Mouse (Mus musculus) embryonic facial prominence, embryonic 14.5 days (tissue): ENCODE measurements around the gene Kctd11. TPM values are rescaled to one million over a fixed set of nuclear protein-coding genes. Genes with fewer than 3 reads are reported as not detected.
A peak's percentile ranks its signal among the peaks of the same experiment; 100 is the strongest.

ENCODE experiments used
- ATAC-seq: fragments of 200-750 bp; cut with Nextera tagmentation; 2 replicates; pipeline ENCODE4 v1.8.0; 2017; ENCODE audit warnings: low read depth, moderate number of reproducible peaks, moderate TSS enrichment
- DNase-seq: peaks from one replicate; pipeline ENCODE4 v3.0.0-alpha.2; 2015; ENCODE audit warnings: low spot score
- H3K27ac ChIP-seq: fragments of 300-500 bp; sonication (generic); replicated peaks from 2 replicates; pipeline ENCODE4 v1.5.1; 2014; ENCODE audit warnings: low read depth, mild to moderate bottlenecking, low read length, moderate library complexity
- H3K27me3 ChIP-seq: fragments of 300-500 bp; sonication (generic); replicated peaks from 2 replicates; pipeline ENCODE4 v1.6.1; 2014; ENCODE audit warnings: low read length; ENCODE audit not compliant: control insufficient read depth, insufficient read depth
- H3K36me3 ChIP-seq: fragments of 300-500 bp; sonication (generic); 2 replicates; pipeline ENCODE4 v1.6.1; 2014; ENCODE audit warnings: low read length, mixed read lengths; ENCODE audit not compliant: control insufficient read depth, insufficient read depth
- H3K4me1 ChIP-seq: fragments of 300-500 bp; sonication (generic); 2 replicates; pipeline ENCODE4 v1.6.1; 2014; ENCODE audit warnings: antibody characterized with exemption, low read length; ENCODE audit not compliant: control insufficient read depth, insufficient read depth
- H3K4me2 ChIP-seq: fragments of 300-500 bp; sonication (generic); 2 replicates; pipeline ENCODE4 v1.6.1; 2014; ENCODE audit warnings: low read depth, mild to moderate bottlenecking, low read length, moderate library complexity, mixed read lengths
- H3K4me3 ChIP-seq: fragments of 300-500 bp; sonication (generic); 2 replicates; pipeline ENCODE4 v1.5.1; 2014; ENCODE audit warnings: low read depth, mild to moderate bottlenecking, low read length
- H3K9ac ChIP-seq: fragments of 300-500 bp; sonication (generic); 2 replicates; pipeline ENCODE4 v1.6.1; 2014; ENCODE audit warnings: low read depth, mild to moderate bottlenecking, low read length, moderate library complexity, mixed read lengths
- H3K9me3 ChIP-seq: fragments of 300-500 bp; sonication (generic); 2 replicates; pipeline ENCODE4 v1.6.1; 2016; ENCODE audit warnings: low read length; ENCODE audit not compliant: control insufficient read depth
- WGBS: fragments of 180-500 bp; shearing (Covaris S2); extraction: QIAGEN DNeasy Blood & Tissue Kit; methylation state at CpG from one replicate; pipeline ENCODE4 v1.1.7; 2014; 5-methylcytosine and 5-hydroxymethylcytosine counted together
- polyA plus RNA-seq: library from polyadenylated mRNA; unstranded; fragments of >200 nt; fragmentation: Nextera tagmentation; extraction: Ambion mirVana; gene quantifications from 2 replicates; pipeline ENCODE4 v1.2.1, GENCODE M21; 2014

Kctd11 gene
- polyA plus RNA-seq, 1 experiment from 2014 or later = 7.2 TPM

GRCm38 (mm10) chr11:69837952-69838713, 43.1 kb downstream of the Kctd11 start, which contains the start of gene Tmem256:
Gene Tmem256, plus strand, starts transcription at chr11:69838514.
- Histone ChIP-seq H3K4me3 (peak within 1 kb of the TSS; percentile 73), H3K4me1 (peaks cover 28% of the 10 kb centered on the region), H3K27me3 (no peaks in the 10 kb centered on the region), H3K27ac (peak within 1 kb of the TSS; percentile 92), H3K4me2 (peak within 1 kb of the TSS; percentile 95), H3K9me3 (no peaks in the 10 kb centered on the region), H3K36me3 (peaks cover 9% of the 10 kb centered on the region), H3K9ac (peak within 1 kb of the TSS; percentile 81)
- DNase-seq = peak; percentile 99
- under 1% methylated on average over 28 of the region's 34 CpGs for WGBS
- peak; percentile 92 for ATAC-seq

GRCm38 (mm10) chr11:69837604-69837951, 43.6 kb downstream of the Kctd11 start, which contains the start of gene Nlgn2:
Gene Nlgn2, minus strand, starts transcription at chr11:69837784.
- Histone ChIP-seq H3K4me2 (peak within 1 kb of the TSS; percentile 95), H3K9me3 (no peaks in the 10 kb centered on the region), H3K36me3 (peaks cover 14% of the 10 kb centered on the region), H3K4me1 (peaks cover 28% of the 10 kb centered on the region), H3K4me3 (peak within 1 kb of the TSS; percentile 73), H3K27ac (peak within 1 kb of the TSS; percentile 92), H3K9ac (peak within 1 kb of the TSS; percentile 81), H3K27me3 (no peaks in the 10 kb centered on the region)
- 0% methylated on average over 7 of the region's 32 CpGs for WGBS
- ATAC-seq = peak; percentile 75
- no peak for DNase-seq

GRCm38 (mm10) chr11:69836703-69837576, 44.3 kb downstream of the Kctd11 start:
- H3K27ac ChIP-seq = peak overlapping the region; percentile 92
- H3K27me3 ChIP-seq = no peaks in the 10 kb centered on the region
- H3K4me1 ChIP-seq = peaks cover 28% of the 10 kb centered on the region
- peak overlapping the region; percentile 81 for H3K9ac ChIP-seq
- peaks cover 20% of the 10 kb centered on the region for H3K36me3 ChIP-seq
- DNase-seq (peak; percentile 61), ATAC-seq (no peak)
- WGBS = 2% methylated on average over 37 of the region's 52 CpGs
- peak overlapping the region; percentile 73 for H3K4me3 ChIP-seq
- H3K4me2 ChIP-seq = peak overlapping the region; percentile 95
- H3K9me3 ChIP-seq = no peaks in the 10 kb centered on the region

GRCm38 (mm10) chr11:69835966-69836335, 45.3 kb downstream of the Kctd11 start:
- H3K27ac ChIP-seq = peak overlapping the region; percentile 92; the same call in 1 of the 2 replicates
- H3K4me1 ChIP-seq = peaks cover 28% of the 10 kb centered on the region
- peaks cover 28% of the 10 kb centered on the region for H3K36me3 ChIP-seq
- WGBS = 6% methylated on average over 4 of the region's 4 CpGs
- no peaks in the 10 kb centered on the region for H3K9me3 ChIP-seq
- H3K4me3 ChIP-seq = peak overlapping the region; percentile 73
- H3K27me3 ChIP-seq = no peaks in the 10 kb centered on the region
- H3K9ac ChIP-seq = peak overlapping the region; percentile 81
- peak overlapping the region; percentile 95 for H3K4me2 ChIP-seq
- no peak for DNase-seq
- no peak for ATAC-seq

GRCm38 (mm10) chr11:69835326-69835965, 45.8 kb downstream of the Kctd11 start:
- peak overlapping the region; percentile 73 for H3K4me3 ChIP-seq
- ATAC-seq = no peak
- H3K36me3 ChIP-seq = peaks cover 33% of the 10 kb centered on the region
- WGBS = 10% methylated on average over 9 of the region's 9 CpGs
- H3K27me3 ChIP-seq = no peaks in the 10 kb centered on the region
- no peak overlapping the region for H3K27ac ChIP-seq
- peak overlapping the region; percentile 95 for H3K4me2 ChIP-seq
- no peak for DNase-seq
- peaks cover 28% of the 10 kb centered on the region for H3K4me1 ChIP-seq
- H3K9ac ChIP-seq = peak overlapping the region; percentile 30; the same call in 1 of the 2 replicates
- H3K9me3 ChIP-seq = no peaks in the 10 kb centered on the region

- peaks cover 42% of the 10 kb centered on the region for H3K36me3 ChIP-seq
- no peaks in the 10 kb centered on the region for H3K27me3 ChIP-seq
- H3K9ac ChIP-seq = peak overlapping the region; percentile 72
- H3K4me1 ChIP-seq = peaks cover 25% of the 10 kb centered on the region
- 15% methylated on average over 14 of the region's 48 CpGs for WGBS
- ATAC-seq (no peak), DNase-seq (no peak)
- peak overlapping the region; percentile 73 for H3K4me3 ChIP-seq
- H3K27ac ChIP-seq = 0 out of 2 replicates have a peak overlapping the region, but pooled peaks have one; percentile 36
- no peaks in the 10 kb centered on the region for H3K9me3 ChIP-seq
- peak overlapping the region; percentile 95 for H3K4me2 ChIP-seq
These were observed 47.1 kb downstream of the Kctd11 start for GRCm38 (mm10) chr11:69834001-69834549.

GRCm38 (mm10) chr11:69833554-69833953, 47.7 kb downstream of the Kctd11 start:
- 50% methylated on average over 7 of the region's 8 CpGs for WGBS
- Histone ChIP-seq H3K27me3 (no peaks in the 10 kb centered on the region), H3K4me2 (peak overlapping the region; percentile 95), H3K4me3 (peak overlapping the region; percentile 73), H3K27ac (0 out of 2 replicates have a peak overlapping the region, but pooled peaks have one; percentile 36), H3K9me3 (no peaks in the 10 kb centered on the region), H3K36me3 (peaks cover 43% of the 10 kb centered on the region), H3K9ac (peak overlapping the region; percentile 72), H3K4me1 (peaks cover 23% of the 10 kb centered on the region)
- no peak for ATAC-seq
- no peak for DNase-seq

- Histone ChIP-seq H3K9me3 (no peaks in the 10 kb centered on the region), H3K9ac (no peak overlapping the region), H3K36me3 (peaks cover 86% of the 10 kb centered on the region), H3K27ac (no peak overlapping the region), H3K27me3 (no peaks in the 10 kb centered on the region), H3K4me2 (no peak overlapping the region), H3K4me1 (peaks cover 3% of the 10 kb centered on the region; the same call in 1 of the 2 replicates), H3K4me3 (no peak overlapping the region)
- DNase-seq = no peak
- 86% methylated on average over 5 of the region's 5 CpGs for WGBS
- ATAC-seq = no peak
These were observed 52.4 kb downstream of the Kctd11 start for GRCm38 (mm10) chr11:69828832-69829231.
